Mouse (Mus musculus): ENCODE measurements around the gene Ttll11. TPM values are rescaled to one million over a fixed set of nuclear protein-coding genes. Genes with fewer than 3 reads are reported as not detected.

Gene Ttll11
- total RNA-seq, 1 experiment: 0.31 TPM

GRCm38 (mm10) chr2:35823589-35823988, 156.1 kb downstream of the Ttll11 start:
- no peak for DNase-seq (ENCODE audit: low read depth, low spot score)
- H3K9me3 ChIP-seq (ENCODE audit: control insufficient read depth, insufficient read depth, low read depth, low read length): no peaks in the 10 kb centered on the region
- no peak overlapping the region for H3K27ac ChIP-seq (ENCODE audit: insufficient read depth, low read depth, low read length, poor library complexity, severe bottlenecking)
- no peaks in the 10 kb centered on the region for H3K36me3 ChIP-seq (ENCODE audit: control insufficient read depth, insufficient read depth, low read length, poor library complexity, severe bottlenecking)
- in situ Hi-C loops (cut with MboI; ENCODE audit: low sequenced_read_pairs in 2 of 2, unreplicated experiment in 2 of 2): no loop called here
- TF ChIP-seq CHD2 (IDR thresholded peaks at IDR 0.05; ENCODE audit: low read depth, low read length): no peak
- no peak for TF ChIP-seq MAFK (IDR thresholded peaks at IDR 0.05; ENCODE audit: insufficient read depth, low read depth, low read length)
- no peak for TF ChIP-seq HCFC1 (IDR thresholded peaks at IDR 0.05; ENCODE audit: borderline replicate concordance, insufficient read depth, low read length)
- no peak for TF ChIP-seq ZC3H11A (IDR thresholded peaks at IDR 0.05; ENCODE audit: borderline replicate concordance, low read depth, low read length)
- no peak for TF ChIP-seq ZNF384 (IDR thresholded peaks at IDR 0.05; ENCODE audit: low read depth, low read length)
- H3K4me1 ChIP-seq (ENCODE audit: control insufficient read depth in 2 of 2, insufficient read depth in 2 of 2, low read length in 2 of 2, poor library complexity in 1 of 2): peaks cover 0 to 2% of the 10 kb centered on the region in 2 experiments; a peak in 1 of 4 replicates
- no peak overlapping the region for H3K9ac ChIP-seq (ENCODE audit: insufficient read depth, low read depth, low read length, poor library complexity, severe bottlenecking)
- H3K4me3 ChIP-seq (ENCODE audit: insufficient read depth in 1 of 2, low read depth in 1 of 2, low read length in 2 of 2, poor library complexity in 1 of 2, severe bottlenecking in 1 of 2): no peak overlapping the region

- TF ChIP-seq HCFC1 (IDR thresholded peaks at IDR 0.05; ENCODE audit: borderline replicate concordance, insufficient read depth, low read length): no peak
- no peak for TF ChIP-seq MAFK (IDR thresholded peaks at IDR 0.05; ENCODE audit: insufficient read depth, low read depth, low read length)
- TF ChIP-seq ZNF384 (IDR thresholded peaks at IDR 0.05; ENCODE audit: low read depth, low read length): no peak
- TF ChIP-seq CHD2 (IDR thresholded peaks at IDR 0.05; ENCODE audit: low read depth, low read length): no peak
- no peak for TF ChIP-seq ZC3H11A (IDR thresholded peaks at IDR 0.05; ENCODE audit: borderline replicate concordance, low read depth, low read length)
- Histone ChIP-seq H3K36me3 (ENCODE audit: control insufficient read depth, insufficient read depth, low read length, poor library complexity, severe bottlenecking) (no peaks in the 10 kb centered on the region), H3K9me3 (ENCODE audit: control insufficient read depth, insufficient read depth, low read depth, low read length) (no peaks in the 10 kb centered on the region), H3K4me3 (ENCODE audit: insufficient read depth in 1 of 2, low read depth in 1 of 2, low read length in 2 of 2, poor library complexity in 1 of 2, severe bottlenecking in 1 of 2) (no peak overlapping the region), H3K4me1 (ENCODE audit: control insufficient read depth in 2 of 2, insufficient read depth in 2 of 2, low read length in 2 of 2, poor library complexity in 1 of 2) (peaks cover 0 to 2% of the 10 kb centered on the region in 2 experiments; a peak in 1 of 4 replicates), H3K9ac (ENCODE audit: insufficient read depth, low read depth, low read length, poor library complexity, severe bottlenecking) (no peak overlapping the region), H3K27ac (ENCODE audit: insufficient read depth, low read depth, low read length, poor library complexity, severe bottlenecking) (no peak overlapping the region)
- in situ Hi-C loops (cut with MboI; ENCODE audit: low sequenced_read_pairs in 2 of 2, unreplicated experiment in 2 of 2): no loop called here
- no peak for DNase-seq (ENCODE audit: low read depth, low spot score)
These were observed 160.8 kb downstream of the Ttll11 start for GRCm38 (mm10) chr2:35818883-35819282.

GRCm38 (mm10) chr2:35816056-35816661, 163.6 kb downstream of the Ttll11 start:
- H3K9me3 ChIP-seq (ENCODE audit: control insufficient read depth, insufficient read depth, low read depth, low read length): no peaks in the 10 kb centered on the region
- H3K4me3 ChIP-seq (ENCODE audit: insufficient read depth in 1 of 2, low read depth in 1 of 2, low read length in 2 of 2, poor library complexity in 1 of 2, severe bottlenecking in 1 of 2): no peak overlapping the region
- TF ChIP-seq ZC3H11A (IDR thresholded peaks at IDR 0.05; ENCODE audit: borderline replicate concordance, low read depth, low read length) (no peak), HCFC1 (IDR thresholded peaks at IDR 0.05; ENCODE audit: borderline replicate concordance, insufficient read depth, low read length) (no peak), MAFK (IDR thresholded peaks at IDR 0.05; ENCODE audit: insufficient read depth, low read depth, low read length) (no peak)
- H3K27ac ChIP-seq (ENCODE audit: insufficient read depth, low read depth, low read length, poor library complexity, severe bottlenecking): no peak overlapping the region
- DNase-seq (ENCODE audit: low read depth, low spot score): no peak
- no peak overlapping the region for H3K9ac ChIP-seq (ENCODE audit: insufficient read depth, low read depth, low read length, poor library complexity, severe bottlenecking)
- in situ Hi-C loops (cut with MboI; ENCODE audit: low sequenced_read_pairs in 2 of 2, unreplicated experiment in 2 of 2): no loop called here
- H3K4me1 ChIP-seq (ENCODE audit: control insufficient read depth in 2 of 2, insufficient read depth in 2 of 2, low read length in 2 of 2, poor library complexity in 1 of 2): peaks cover 0 to 2% of the 10 kb centered on the region in 2 experiments; a peak in 1 of 4 replicates
- H3K36me3 ChIP-seq (ENCODE audit: control insufficient read depth, insufficient read depth, low read length, poor library complexity, severe bottlenecking): no peaks in the 10 kb centered on the region

- in situ Hi-C loops (cut with MboI; ENCODE audit: low sequenced_read_pairs in 2 of 2, unreplicated experiment in 2 of 2): no loop called here
- H3K27ac ChIP-seq (ENCODE audit: insufficient read depth, low read depth, low read length, poor library complexity, severe bottlenecking): no peak overlapping the region
- TF ChIP-seq ZNF384 (IDR thresholded peaks at IDR 0.05; ENCODE audit: low read depth, low read length): no peak
- TF ChIP-seq HCFC1 (IDR thresholded peaks at IDR 0.05; ENCODE audit: borderline replicate concordance, insufficient read depth, low read length): no peak
- TF ChIP-seq ZC3H11A (IDR thresholded peaks at IDR 0.05; ENCODE audit: borderline replicate concordance, low read depth, low read length): no peak
- no peak for TF ChIP-seq MAFK (IDR thresholded peaks at IDR 0.05; ENCODE audit: insufficient read depth, low read depth, low read length)
- no peaks in the 10 kb centered on the region for H3K36me3 ChIP-seq (ENCODE audit: control insufficient read depth, insufficient read depth, low read length, poor library complexity, severe bottlenecking)
- no peak overlapping the region for H3K9ac ChIP-seq (ENCODE audit: insufficient read depth, low read depth, low read length, poor library complexity, severe bottlenecking)
- no peaks in the 10 kb centered on the region for H3K9me3 ChIP-seq (ENCODE audit: control insufficient read depth, insufficient read depth, low read depth, low read length)
- H3K4me1 ChIP-seq (ENCODE audit: control insufficient read depth in 2 of 2, insufficient read depth in 2 of 2, low read length in 2 of 2, poor library complexity in 1 of 2): no peaks in the 10 kb centered on the region
- no peak overlapping the region for H3K4me3 ChIP-seq (ENCODE audit: insufficient read depth in 1 of 2, low read depth in 1 of 2, low read length in 2 of 2, poor library complexity in 1 of 2, severe bottlenecking in 1 of 2)
- DNase-seq (ENCODE audit: low read depth, low spot score): no peak
These were observed 167.2 kb downstream of the Ttll11 start for GRCm38 (mm10) chr2:35812561-35812933.
